Mouse (Mus musculus) liver, embryonic 16.5 days (tissue): ENCODE data around the gene Cpne7. TPM values are rescaled to one million over a fixed set of nuclear protein-coding genes. Genes with fewer than 3 reads are reported as not detected.
A peak's percentile ranks its signal among the peaks of the same experiment; 100 is the strongest.

ENCODE experiments used
- ATAC-seq: fragments of 200-750 bp; cut with Nextera tagmentation; 2 replicates; pipeline ENCODE4 v1.8.0; 2017; ENCODE audit warnings: low read depth, mild to moderate bottlenecking, moderate number of reproducible peaks, moderate library complexity
- H3K27ac ChIP-seq: fragments of 300-500 bp; sonication (generic); 2 replicates; pipeline ENCODE4 v1.5.1; 2014; ENCODE audit warnings: mild to moderate bottlenecking, low read length
- H3K27me3 ChIP-seq: fragments of 300-500 bp; sonication (generic); 2 replicates; pipeline ENCODE4 v1.6.1; 2014; ENCODE audit warnings: low read depth, low read length, mixed read lengths; ENCODE audit not compliant: control insufficient read depth, insufficient read depth
- H3K36me3 ChIP-seq: fragments of 300-500 bp; sonication (generic); 2 replicates; pipeline ENCODE4 v1.6.1; 2014; ENCODE audit warnings: mild to moderate bottlenecking; ENCODE audit not compliant: control insufficient read depth, insufficient read depth
- H3K4me1 ChIP-seq: fragments of 300-500 bp; sonication (generic); 2 replicates; pipeline ENCODE4 v1.6.1; 2014; ENCODE audit warnings: low read depth, low read length, mixed read lengths; ENCODE audit not compliant: control insufficient read depth
- H3K4me2 ChIP-seq: fragments of 300-500 bp; sonication (generic); 2 replicates; pipeline ENCODE4 v1.6.1; 2014; ENCODE audit warnings: low read depth, low read length, mixed read lengths
- H3K4me3 ChIP-seq: fragments of 300-500 bp; sonication (generic); 2 replicates; pipeline ENCODE4 v1.5.1; 2014; ENCODE audit warnings: low read depth, mild to moderate bottlenecking, low read length
- H3K9ac ChIP-seq: fragments of 300-500 bp; sonication (generic); 2 replicates; pipeline ENCODE4 v1.6.1; 2014; ENCODE audit warnings: low read depth, low read length
- H3K9me3 ChIP-seq: fragments of 300-500 bp; sonication (generic); replicated peaks from 2 replicates; pipeline ENCODE4 v1.6.1; 2016; ENCODE audit warnings: low read length; ENCODE audit not compliant: control insufficient read depth
- WGBS: fragments of 180-500 bp; shearing (Covaris S2); extraction: QIAGEN DNeasy Blood & Tissue Kit; methylation state at CpG from one replicate; pipeline ENCODE4 v1.1.7; 2014; ENCODE audit not compliant: insufficient replicate concordance; 5-methylcytosine and 5-hydroxymethylcytosine counted together
- polyA plus RNA-seq: library from polyadenylated mRNA; unstranded; fragments of >200 nt; fragmentation: Nextera tagmentation; extraction: Ambion mirVana; gene quantifications from 2 replicates; pipeline ENCODE4 v1.2.1, GENCODE M21; 2015

Gene Cpne7
- polyA plus RNA-seq = 0.29 and 0.32 TPM in 2 replicates

DNA sequence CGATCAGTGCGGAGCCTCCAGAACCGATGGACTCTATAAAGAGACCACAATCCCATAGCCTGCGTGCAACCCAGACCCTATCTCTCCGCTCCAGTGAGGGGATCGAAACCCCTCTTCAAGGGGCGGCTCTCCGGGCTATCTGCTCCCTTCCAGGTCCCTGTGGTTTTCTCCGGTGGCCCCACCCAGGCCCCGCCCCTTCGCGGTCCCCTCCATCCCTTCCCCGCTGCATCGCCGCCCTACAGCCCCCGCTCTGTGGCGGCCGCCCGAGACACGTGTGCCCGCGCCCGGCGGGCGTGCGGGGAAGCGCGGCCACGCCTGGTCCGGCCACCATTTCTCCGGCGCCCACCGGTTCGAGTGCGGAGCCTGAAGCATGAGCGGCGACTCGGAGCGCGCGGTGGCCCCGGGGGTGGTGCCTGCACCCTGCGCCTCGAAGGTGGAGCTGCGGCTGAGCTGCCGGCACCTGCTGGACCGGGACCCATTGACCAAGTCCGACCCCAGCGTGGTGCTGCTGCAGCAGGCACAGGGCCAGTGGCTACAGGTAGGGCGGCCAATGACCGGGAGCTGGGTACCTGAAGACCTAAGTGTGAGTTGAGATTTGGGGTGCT is at the start of gene Cpne7:
Gene Cpne7 (plus strand): TSS at position 248 of the 605 bp plus-strand sequence.
- no peaks in the 10 kb centered on the region for H3K36me3 ChIP-seq
- H3K27me3 ChIP-seq = peaks cover 33% of the 10 kb centered on the region
- peak within 1 kb of the TSS; percentile 82 for H3K4me2 ChIP-seq
- peak; percentile 65 for ATAC-seq
- H3K9ac ChIP-seq = no peak within 1 kb of the TSS
- H3K9me3 ChIP-seq = no peaks in the 10 kb centered on the region
- H3K4me1 ChIP-seq = peaks cover 22% of the 10 kb centered on the region
- H3K4me3 ChIP-seq = peak within 1 kb of the TSS; percentile 56
- under 1% methylated on average over 51 of the region's 51 CpGs for WGBS
- H3K27ac ChIP-seq = no peak within 1 kb of the TSS

DNA sequence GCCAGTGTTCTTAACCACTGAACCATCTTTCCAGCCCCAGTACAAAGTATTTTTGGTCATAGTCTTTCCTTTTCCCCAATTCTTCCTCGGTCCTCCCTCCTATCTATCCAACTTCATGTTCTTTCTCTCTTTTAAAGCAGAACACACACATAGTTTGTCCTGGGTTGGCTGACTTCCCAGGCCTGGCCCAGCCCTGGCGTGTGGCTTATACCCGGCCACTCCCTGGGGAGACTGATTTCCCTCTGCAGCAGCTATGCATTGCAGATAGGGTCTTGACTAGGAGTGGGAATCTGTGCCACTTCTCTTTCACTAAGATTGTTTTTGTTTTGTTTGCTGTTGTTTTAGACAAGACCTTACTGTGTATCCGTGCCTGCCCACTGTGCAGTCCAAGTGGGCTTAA is 46.0 kb upstream of the Cpne7 start:
- WGBS = 79% methylated on average over 4 of the region's 4 CpGs
- H3K27ac ChIP-seq = no peak overlapping the region
- no peak overlapping the region for H3K4me3 ChIP-seq
- no peak overlapping the region for H3K4me2 ChIP-seq
- no peaks in the 10 kb centered on the region; the same call in 1 of the 2 replicates for H3K36me3 ChIP-seq
- no peaks in the 10 kb centered on the region for H3K9me3 ChIP-seq
- peaks cover 9% of the 10 kb centered on the region for H3K4me1 ChIP-seq
- H3K27me3 ChIP-seq = no peaks in the 10 kb centered on the region
- H3K9ac ChIP-seq = no peak overlapping the region
- ATAC-seq = no peak

DNA sequence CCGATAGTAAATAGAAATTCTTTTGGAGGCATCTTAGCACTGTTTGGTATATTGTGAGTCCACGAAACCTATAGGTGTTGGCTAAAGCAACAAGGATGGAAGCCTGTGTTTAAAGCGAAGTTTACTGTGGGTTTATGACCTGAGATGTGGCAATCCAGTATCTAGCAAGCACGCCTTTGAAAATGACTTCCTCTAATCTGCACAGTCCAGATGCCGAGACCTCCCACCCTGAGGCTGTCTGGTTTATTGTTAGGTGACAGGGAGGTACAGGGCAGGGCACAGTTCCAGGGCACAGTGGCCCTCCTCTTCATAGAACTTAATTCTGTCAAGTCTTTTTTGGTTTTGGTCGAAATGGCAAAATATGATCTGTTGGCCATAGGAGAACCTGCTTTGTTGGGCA is 40.0 kb upstream of the Cpne7 start:
- Histone ChIP-seq H3K4me1 (no peaks in the 10 kb centered on the region), H3K36me3 (peaks cover 16% of the 10 kb centered on the region), H3K9ac (no peak overlapping the region), H3K4me2 (no peak overlapping the region), H3K9me3 (no peaks in the 10 kb centered on the region), H3K4me3 (no peak overlapping the region), H3K27ac (no peak overlapping the region), H3K27me3 (no peaks in the 10 kb centered on the region)
- no peak; the same call in 1 of the 2 replicates for ATAC-seq
- WGBS = 50% methylated on average over 6 of the region's 6 CpGs

DNA sequence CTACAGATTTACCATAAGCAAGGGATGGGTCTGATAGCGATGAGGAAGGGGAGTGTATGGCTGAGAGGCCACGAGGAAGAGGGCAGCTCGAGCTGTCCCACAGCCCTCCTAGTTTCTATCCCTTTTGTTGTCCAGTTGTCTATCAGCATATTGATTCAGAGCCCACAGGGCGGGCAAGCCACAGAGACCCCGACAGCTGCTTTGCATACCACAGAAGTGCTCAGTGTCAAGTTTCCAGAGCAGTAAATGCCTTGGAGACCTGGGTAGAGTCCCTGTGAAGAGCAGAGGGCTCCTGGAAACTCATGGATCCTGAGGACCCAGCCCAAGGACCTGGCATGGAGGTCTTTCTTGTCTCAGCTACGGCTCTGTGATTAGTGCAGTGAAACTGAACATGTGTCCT is 34.2 kb upstream of the Cpne7 start:
- no peak for ATAC-seq
- no peaks in the 10 kb centered on the region for H3K4me1 ChIP-seq
- no peak overlapping the region for H3K4me2 ChIP-seq
- H3K27me3 ChIP-seq = no peaks in the 10 kb centered on the region
- H3K9me3 ChIP-seq = no peaks in the 10 kb centered on the region
- H3K9ac ChIP-seq = no peak overlapping the region
- peaks cover 26% of the 10 kb centered on the region for H3K36me3 ChIP-seq
- H3K4me3 ChIP-seq = no peak overlapping the region
- 77% methylated on average over 6 of the region's 6 CpGs for WGBS
- H3K27ac ChIP-seq = no peak overlapping the region

DNA sequence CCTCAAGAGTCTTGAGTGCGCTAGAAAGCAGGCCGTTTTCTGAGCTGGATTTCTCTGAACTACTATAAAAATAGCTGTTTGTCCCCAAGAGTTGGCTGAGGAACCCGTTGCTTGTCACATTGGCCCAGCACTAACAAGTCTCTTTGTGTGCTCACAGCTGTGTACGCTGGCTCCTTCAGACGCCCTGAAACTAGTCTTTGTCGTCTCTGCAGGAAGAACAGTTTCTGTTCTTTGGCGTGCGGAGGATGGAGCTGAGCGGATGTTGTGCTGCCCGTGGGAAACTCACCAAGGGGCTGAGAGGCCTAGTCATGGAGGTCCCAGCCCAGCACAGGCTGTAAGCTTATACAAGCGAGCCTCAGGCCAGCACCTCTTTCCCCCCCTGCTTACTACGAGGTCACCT is 33.6 kb upstream of the Cpne7 start:
- Histone ChIP-seq H3K27ac (no peak overlapping the region), H3K9ac (no peak overlapping the region), H3K27me3 (no peaks in the 10 kb centered on the region), H3K4me1 (no peaks in the 10 kb centered on the region), H3K9me3 (no peaks in the 10 kb centered on the region), H3K4me3 (no peak overlapping the region), H3K36me3 (peaks cover 26% of the 10 kb centered on the region), H3K4me2 (no peak overlapping the region)
- ATAC-seq = no peak
- WGBS = 82% methylated on average over 12 of the region's 12 CpGs

DNA sequence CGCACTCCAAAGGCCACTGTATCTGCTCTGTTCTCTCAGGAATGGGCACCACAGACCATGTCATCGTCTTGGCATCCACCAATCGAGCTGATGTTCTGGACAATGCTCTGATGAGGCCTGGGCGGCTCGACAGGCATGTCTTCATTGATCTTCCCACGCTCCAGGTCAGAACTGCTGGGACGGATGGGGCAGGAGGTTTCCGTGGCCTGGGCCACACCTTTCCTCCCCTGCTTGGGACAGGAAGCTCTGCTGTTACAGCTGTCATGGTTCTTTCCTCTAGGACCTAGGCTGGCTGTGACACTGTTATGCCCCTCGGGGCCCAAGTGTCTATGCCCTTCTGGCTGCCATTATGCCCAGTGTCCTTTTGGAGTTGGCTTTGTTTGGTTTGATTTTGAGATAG is 29.9 kb upstream of the Cpne7 start:
- Histone ChIP-seq H3K9ac (no peak overlapping the region), H3K27me3 (no peaks in the 10 kb centered on the region), H3K4me2 (no peak overlapping the region), H3K9me3 (no peaks in the 10 kb centered on the region), H3K27ac (no peak overlapping the region), H3K4me3 (no peak overlapping the region), H3K4me1 (no peaks in the 10 kb centered on the region), H3K36me3 (peaks cover 27% of the 10 kb centered on the region)
- WGBS = 70% methylated on average over 9 of the region's 9 CpGs
- no peak for ATAC-seq

DNA sequence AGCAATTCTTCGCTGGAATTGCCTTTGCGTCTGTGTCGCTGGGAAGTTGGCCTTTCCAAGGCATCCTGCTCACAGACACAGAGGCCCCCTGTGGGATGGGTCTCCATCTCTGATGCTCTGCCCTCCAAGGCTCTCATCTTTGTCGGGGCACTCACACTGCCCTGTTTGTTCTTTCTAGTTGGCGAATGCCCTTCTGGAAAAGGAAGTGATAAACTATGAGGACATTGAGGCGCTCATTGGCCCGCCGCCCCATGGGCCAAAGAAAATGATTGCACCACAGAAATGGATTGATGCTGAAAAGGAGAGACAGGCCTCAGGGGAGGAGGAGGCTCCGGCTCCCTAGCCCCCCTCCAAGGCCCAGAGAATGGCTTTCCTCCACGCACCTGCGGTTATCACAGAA is 20.0 kb upstream of the Cpne7 start:
- H3K4me1 ChIP-seq = peaks cover 3% of the 10 kb centered on the region
- 86% methylated on average over 11 of the region's 11 CpGs for WGBS

DNA sequence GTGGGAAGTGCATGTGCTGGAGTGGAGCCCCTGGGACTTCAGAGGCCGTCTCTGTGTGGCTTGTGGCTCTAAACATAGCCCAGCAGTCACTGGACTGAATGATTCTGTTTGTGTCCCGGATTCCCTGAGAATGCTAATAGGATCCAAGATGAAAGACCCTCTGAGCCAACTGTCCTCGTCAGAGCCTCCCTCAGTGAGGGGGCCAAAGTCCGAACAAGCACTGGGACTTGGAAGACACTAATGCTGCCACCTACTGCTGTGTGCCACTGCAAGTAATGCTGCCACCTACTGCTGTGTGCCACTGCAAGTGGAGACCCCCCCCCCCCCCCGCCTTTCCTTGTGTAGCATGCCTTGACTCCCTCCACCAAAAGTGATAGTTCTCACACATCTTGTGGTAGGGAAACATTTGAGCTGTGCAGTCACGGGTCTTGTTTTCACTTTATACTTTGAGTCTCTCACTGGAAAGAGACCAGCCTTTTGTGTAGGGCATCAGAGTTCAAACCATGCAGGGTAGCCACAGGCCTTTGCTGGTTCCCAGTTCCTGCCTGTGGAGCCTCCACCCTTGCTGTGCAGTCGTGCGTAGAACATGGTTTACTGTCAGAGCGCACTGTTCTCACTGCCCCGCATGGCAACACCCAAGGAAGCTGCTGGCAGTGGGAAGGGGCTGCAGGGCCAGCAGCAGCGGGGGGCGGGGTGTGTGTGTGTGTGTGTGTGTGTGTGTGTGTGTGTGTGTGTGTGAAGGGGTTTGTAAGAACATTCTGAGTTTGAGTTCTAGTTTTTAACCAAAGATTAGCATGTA is 19.2 kb upstream of the Cpne7 start:
- no peak overlapping the region for H3K27ac ChIP-seq
- 80% methylated on average over 12 of the region's 12 CpGs for WGBS
- H3K27me3 ChIP-seq = no peaks in the 10 kb centered on the region
- no peak overlapping the region for H3K4me3 ChIP-seq
- no peak overlapping the region for H3K4me2 ChIP-seq
- ATAC-seq = no peak
- no peak overlapping the region for H3K9ac ChIP-seq
- H3K4me1 ChIP-seq = peaks cover 3% of the 10 kb centered on the region
- no peaks in the 10 kb centered on the region for H3K9me3 ChIP-seq
- peaks cover 14% of the 10 kb centered on the region for H3K36me3 ChIP-seq

More for the DNA sequence above, 20.0 kb upstream of the Cpne7 start:
- Histone ChIP-seq H3K9me3 (no peaks in the 10 kb centered on the region), H3K4me2 (no peak overlapping the region), H3K4me3 (no peak overlapping the region), H3K27me3 (no peaks in the 10 kb centered on the region), H3K9ac (no peak overlapping the region), H3K36me3 (peaks cover 14% of the 10 kb centered on the region), H3K27ac (no peak overlapping the region)
- ATAC-seq = no peak

DNA sequence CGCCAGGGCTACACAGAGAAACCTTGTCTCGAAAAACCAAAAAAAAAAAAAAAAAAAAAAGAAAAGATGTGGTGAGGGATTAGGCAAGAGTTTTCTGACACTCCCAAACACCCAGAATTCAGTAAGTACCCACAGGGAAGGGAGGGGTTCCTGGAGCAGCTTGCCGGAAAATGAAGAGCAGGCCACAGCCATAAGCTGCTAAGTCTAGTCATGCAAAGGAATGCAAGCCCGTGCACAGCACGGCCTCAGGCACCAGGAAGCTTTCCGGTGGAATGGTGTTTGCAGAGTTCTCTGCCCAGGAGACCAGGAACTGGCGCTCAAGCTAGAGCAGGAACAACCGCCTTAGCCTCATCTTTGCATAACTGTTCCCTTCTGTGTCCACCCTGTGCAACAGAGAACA is 16.9 kb upstream of the Cpne7 start:
- peak overlapping the region; percentile 58 for H3K27ac ChIP-seq
- peaks cover 21% of the 10 kb centered on the region for H3K36me3 ChIP-seq
- H3K9ac ChIP-seq = no peak overlapping the region

More for the DNA sequence above, 16.9 kb upstream of the Cpne7 start:
- H3K9me3 ChIP-seq = no peaks in the 10 kb centered on the region
- H3K4me2 ChIP-seq = no peak overlapping the region
- no peaks in the 10 kb centered on the region for H3K27me3 ChIP-seq
- H3K4me1 ChIP-seq = peaks cover 12% of the 10 kb centered on the region
- H3K4me3 ChIP-seq = no peak overlapping the region
- WGBS = 42% methylated on average over 8 of the region's 8 CpGs
- no peak for ATAC-seq
